Mouse (Mus musculus): ENCODE results near the gene Alkbh3.

DNA sequence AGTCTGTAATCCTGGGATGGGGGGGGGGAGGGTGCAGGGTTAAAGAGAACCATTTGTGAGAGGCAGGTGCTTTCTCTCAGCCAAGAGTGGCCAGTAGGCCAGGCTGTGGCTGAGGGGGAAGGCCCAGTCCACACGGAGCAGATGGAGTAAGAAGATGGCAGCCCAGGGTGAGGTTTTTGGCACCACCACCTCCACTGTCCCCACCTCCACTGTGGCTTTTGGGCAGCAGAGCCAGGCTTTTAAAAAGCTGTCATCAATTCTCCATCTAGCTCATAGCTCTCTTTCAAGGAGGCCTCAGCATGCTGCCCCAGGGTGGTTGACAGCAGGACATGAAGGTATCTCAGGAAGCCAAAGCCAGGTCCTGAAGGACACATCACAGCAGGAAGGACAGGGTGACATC, 46.8 kb downstream of the Alkbh3 start:
- TF ChIP-seq MAZ (IDR thresholded peaks at IDR 0.05; ENCODE audit: low read depth, low read length), result no peak
- TF ChIP-seq MAX (IDR thresholded peaks at IDR 0.05; ENCODE audit: low read length), result no peak
- TF ChIP-seq EP300 (IDR thresholded peaks at IDR 0.05; ENCODE audit: low read depth in 1 of 2, low read length in 2 of 2), result no peak
- TF ChIP-seq CTCF (IDR thresholded peaks at IDR 0.05 in 2 of 3, conservative IDR thresholded peaks at IDR 0.05 in 1 of 3; ENCODE audit: control insufficient read depth in 1 of 3, insufficient read depth in 1 of 3, low read depth in 2 of 3, low read length in 3 of 3, poor library complexity in 1 of 3, severe bottlenecking in 1 of 3), result no peak
- no peak for TF ChIP-seq POLR2A (IDR thresholded peaks at IDR 0.05; ENCODE audit: control insufficient read depth in 1 of 2, insufficient read depth in 1 of 2, low read depth in 1 of 2, low read length in 2 of 2, poor library complexity in 1 of 2)
- TF ChIP-seq SMC3 (IDR thresholded peaks at IDR 0.05; ENCODE audit: low read depth, low read length), result no peak
- no peak for TF ChIP-seq HCFC1 (IDR thresholded peaks at IDR 0.05; ENCODE audit: low read depth, low read length)
- TF ChIP-seq CHD2 (IDR thresholded peaks at IDR 0.05; ENCODE audit: low read length), result no peak
- no peak for TF ChIP-seq MAFK (IDR thresholded peaks at IDR 0.05; ENCODE audit: borderline replicate concordance, low read depth, low read length)
- TF ChIP-seq USF1 (IDR thresholded peaks at IDR 0.05; ENCODE audit: low read depth, low read length), result no peak
- TF ChIP-seq POLR2AphosphoS5 (IDR thresholded peaks at IDR 0.05; ENCODE audit: borderline replicate concordance, low read depth, low read length), result no peak

Data from MEL (cell line).